Mouse (Mus musculus) heart, postnatal 36 days (tissue): ENCODE results near the gene Mpnd. TPM values are rescaled to one million over a fixed set of nuclear protein-coding genes. Genes with fewer than 3 reads are reported as not detected.

Source experiments
- DNase-seq, 2 experiments: peaks; one replicate each; pipeline ENCODE4 v3.0.0; 2021 to 2022
- intact Hi-C: fragments of 180-260 bp; cut with DNase I; formaldehyde crosslinking; loops from one replicate; pipeline ENCODE4 v1.15.1; 2025
- total RNA-seq, 2 experiments: library from RNA; stranded (reverse); gene quantifications; 2 replicates each; pipeline ENCODE4 v1.2.3; 2021

Mpnd gene
- total RNA-seq, 2 experiments from 2014 or later = 58.6 to 64.1 TPM

- DNase-seq = peak; percentile 74 to 83
Observed at GRCm38 (mm10) chr17:55976255-55976862, 29.2 kb upstream of the Mpnd start.

GRCm38 (mm10) chr17:55977301-55977700 is 28.2 kb upstream of the Mpnd start:
- DNase-seq = no peak
- intact Hi-C loops = no loop called here

More at GRCm38 (mm10) chr17:55976255-55976862, 29.2 kb upstream of the Mpnd start:
- intact Hi-C loops = loop anchor here (1.0 kb wide), 1 partner anchor 34 kb away; no protein-coding TSS in a partner anchor

DNA sequence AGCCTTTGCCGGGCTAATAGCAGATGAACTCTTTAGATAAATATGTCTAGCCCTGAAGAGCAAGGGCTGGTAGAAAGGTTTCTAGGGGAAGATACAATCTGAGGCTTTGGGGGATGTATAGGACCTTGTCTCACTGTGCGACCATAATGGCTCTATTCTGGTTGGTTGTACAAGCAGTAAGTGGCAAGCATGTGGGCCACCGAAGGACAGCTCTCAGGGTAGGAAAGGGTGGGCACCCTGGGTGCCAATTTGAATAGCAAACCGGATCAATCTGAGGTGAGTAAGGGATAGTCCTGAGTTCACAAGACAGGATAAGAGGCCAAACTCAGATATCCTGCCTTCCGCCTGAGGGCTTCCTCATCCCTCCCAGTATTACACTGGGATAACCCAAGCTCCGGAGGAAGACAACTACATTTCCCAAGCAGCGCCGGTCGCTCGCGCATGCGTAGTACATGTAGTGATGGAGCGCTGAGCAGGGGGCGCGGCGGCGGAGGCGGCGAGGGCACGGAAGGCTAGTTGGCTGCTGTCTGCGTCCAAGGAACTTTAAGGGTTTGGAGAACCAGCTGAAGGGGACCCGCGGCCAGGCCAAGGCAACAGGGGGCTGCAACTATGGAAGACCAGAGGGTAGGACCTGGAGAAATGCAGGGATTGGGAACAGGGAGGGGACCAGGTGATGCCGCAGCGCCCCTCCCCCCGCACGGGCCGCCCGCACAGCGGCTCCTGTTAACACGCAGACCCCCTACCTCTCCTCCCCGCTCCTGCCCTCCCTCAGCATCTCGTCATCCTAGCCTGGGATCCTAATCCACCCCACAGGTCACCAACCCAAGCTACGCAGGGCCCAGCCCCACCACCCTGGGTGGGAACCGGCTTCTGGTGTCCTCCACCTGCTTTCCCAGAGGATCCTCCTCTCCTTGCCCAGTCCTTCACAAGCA is 19.2 kb upstream of the Mpnd start, which contains the start of gene Fsd1:
TSS of gene Fsd1 (plus strand) at position 480 of the 932 bp plus-strand sequence.
- intact Hi-C loops = no loop called here
- peak; percentile 23 to 44 for DNase-seq

GRCm38 (mm10) chr17:55990278-55990898 is 15.1 kb upstream of the Mpnd start:
- no peak for DNase-seq
- intact Hi-C loops = no loop called here

DNA sequence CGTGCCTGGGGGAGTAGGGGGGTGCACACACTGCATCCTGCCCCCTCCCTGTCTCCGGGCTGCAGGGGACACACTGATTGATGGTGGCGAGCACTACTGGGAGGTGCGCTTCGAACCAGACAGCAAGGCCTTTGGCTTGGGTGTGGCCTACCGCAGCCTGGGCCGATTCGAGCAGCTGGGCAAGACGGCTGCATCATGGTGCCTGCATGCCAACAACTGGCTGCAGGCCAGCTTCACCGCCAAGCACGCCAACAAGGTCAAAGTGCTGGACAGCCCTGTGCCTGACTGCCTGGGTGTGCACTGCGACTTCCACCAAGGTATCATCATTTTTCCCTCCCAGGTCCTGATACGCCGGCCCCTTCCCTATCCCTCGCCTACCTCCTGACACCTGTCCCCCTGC is 9.5 kb upstream of the Mpnd start:
- peak in 1 of 2 experiments; percentile 29 for DNase-seq
- intact Hi-C loops = no loop called here

DNA sequence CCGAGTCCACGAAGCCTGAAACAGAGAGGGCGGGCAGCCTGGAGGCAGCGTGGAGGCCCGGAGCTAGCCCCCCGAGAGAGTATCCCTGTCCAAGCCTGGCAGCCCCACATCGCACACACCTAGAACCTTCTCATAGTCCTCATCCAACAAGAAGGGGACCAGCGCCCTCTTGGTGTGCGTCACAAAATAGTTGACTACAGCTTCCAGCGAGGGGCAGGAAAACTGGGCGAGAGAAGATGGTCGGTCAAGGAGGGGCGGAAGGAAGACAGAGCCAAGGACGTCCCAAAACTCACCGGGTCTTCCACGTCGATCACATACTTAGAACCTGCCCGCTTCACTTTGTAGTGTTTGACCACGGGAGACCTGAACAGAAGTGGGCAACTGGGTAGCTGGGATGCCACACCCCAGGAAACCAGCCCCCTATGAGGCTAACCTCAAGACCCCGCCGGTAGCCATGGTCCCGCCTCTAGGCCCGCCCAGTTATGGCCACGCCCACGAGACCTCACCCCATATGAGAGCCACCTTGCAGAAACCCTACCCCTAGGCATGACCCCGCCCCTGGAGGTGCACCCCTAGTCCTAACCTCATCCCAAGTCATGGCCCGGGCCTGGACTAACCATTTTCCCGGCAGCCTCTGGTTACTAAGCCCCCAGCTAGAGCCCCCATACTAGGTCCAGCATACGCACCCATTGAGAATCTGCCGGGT is 5.6 kb upstream of the Mpnd start:
- DNase-seq = no peak
- intact Hi-C loops = no loop called here

DNA sequence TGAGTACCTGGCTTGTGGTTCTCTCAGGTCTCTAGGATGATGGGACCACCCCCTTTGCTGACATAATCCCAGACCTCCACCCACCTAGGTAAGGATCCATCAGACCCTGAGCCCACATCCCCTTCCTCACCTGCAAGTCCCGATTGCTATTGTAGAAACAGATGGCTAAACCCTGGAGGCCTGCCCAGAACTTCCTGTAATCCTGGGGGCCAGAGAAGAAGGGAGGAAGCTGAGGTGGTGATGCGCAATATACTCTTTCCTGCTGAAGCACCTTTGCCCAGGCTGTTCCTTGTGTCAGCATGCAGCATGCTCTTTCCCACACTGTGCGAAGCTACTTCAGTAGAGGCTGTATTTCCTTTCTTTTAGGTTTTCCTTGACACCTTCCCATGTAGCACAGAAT is 2.5 kb upstream of the Mpnd start:
- intact Hi-C loops = no loop called here

DNA sequence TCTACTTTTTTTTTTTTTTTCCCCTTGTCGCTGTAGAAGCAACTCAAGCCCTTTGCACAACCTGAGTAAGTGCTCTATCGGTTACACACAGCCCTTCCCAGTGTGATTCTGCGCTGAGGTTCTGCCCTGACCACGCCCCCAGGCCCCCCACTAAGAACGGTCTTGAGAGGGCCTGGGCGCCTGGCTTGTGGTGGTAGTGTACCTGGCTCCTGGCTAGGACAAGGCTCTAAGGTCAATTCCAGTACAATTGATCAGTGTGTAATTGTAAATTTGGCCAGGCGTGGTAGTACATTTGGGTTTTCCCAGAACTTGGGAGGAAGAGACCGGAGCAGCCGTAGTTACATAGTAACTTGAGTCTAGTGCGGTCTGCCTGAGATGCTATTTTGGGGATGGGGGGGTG is 1.4 kb downstream of the Mpnd start:
- no peak for DNase-seq
- intact Hi-C loops = loop anchor here (5.0 kb wide), 1 partner anchor 50 kb away; the partner anchor contains the start of gene Yju2

More for the DNA sequence above, 2.5 kb upstream of the Mpnd start:
- no peak for DNase-seq

DNA sequence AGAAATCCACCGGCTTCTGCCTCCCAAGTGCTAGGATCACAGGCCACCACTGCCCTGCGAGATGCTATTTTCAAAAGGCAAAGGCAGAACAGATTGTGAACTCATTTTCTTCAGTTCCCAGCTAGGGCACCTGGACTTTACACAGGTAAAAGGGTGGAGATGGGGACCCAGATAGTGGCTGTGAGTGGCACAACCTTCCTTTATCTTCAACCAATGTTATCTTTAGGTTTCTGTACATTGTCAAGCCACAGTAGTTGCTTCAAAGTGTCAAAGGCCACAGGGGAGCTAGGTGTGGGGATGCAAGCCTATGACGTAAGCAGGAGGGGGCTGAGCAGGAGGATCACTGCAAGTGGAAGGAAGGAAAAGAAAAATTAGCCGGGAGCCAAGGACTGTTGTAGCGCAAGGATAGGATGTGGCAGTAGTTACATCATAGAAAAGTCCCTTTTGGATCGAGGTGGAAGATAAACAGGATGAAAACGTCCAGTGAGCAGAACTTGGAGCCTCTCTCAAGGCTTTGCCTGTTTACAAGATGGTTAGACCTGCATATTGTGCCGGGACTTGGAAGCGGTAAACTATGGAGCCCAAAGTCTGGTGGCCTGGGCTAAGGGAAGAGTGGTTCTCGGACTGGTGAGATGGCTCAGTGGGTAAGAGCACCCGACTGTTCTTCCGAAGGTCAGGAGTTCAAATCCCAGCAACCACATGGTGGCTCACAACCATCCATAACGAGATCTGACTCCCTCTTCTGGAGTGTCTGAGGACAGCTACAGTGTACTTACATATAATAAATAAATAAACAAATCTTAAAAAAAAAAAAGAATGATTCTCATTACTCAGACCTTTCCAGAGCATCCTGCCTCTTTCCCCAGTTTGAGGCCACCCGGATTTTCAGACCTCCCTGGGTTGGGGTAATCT is 2.2 kb downstream of the Mpnd start:
- intact Hi-C loops = loop anchor here (5.0 kb wide), 1 partner anchor 50 kb away; the partner anchor contains the start of gene Yju2
- DNase-seq = no peak

GRCm38 (mm10) chr17:56008356-56009087 is 3.0 kb downstream of the Mpnd start:
- DNase-seq = peak; percentile 87 to 88
- intact Hi-C loops = loop anchor here (5.0 kb wide), 1 partner anchor 51 kb away; the partner anchor contains the start of gene Yju2

GRCm38 (mm10) chr17:56009088-56009961 is 3.8 kb downstream of the Mpnd start:
- intact Hi-C loops = loop anchor here (5.0 kb wide), 1 partner anchor 52 kb away; the partner anchor contains the start of gene Yju2
- DNase-seq = peak; percentile 86 to 92

DNA sequence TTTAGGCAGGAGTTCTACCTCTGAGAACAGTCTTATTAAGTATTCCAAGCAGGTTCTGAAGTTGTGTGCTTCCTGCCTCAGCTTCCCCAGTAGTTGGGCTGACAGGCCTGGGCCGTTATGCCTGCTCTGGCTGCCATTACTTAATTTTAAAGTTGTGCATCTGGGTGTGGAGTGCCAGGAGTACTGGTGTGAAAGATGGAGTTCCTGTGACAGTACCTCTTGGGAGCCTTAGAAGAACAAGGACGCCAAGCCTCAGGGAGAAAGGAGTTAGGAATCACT is 4.4 kb downstream of the Mpnd start:
- DNase-seq = no peak
- intact Hi-C loops = loop anchor here (1.0 to 5.0 kb wide), 2 partner anchors 34 to 53 kb away; partner anchors contain the start of gene Yju2

DNA sequence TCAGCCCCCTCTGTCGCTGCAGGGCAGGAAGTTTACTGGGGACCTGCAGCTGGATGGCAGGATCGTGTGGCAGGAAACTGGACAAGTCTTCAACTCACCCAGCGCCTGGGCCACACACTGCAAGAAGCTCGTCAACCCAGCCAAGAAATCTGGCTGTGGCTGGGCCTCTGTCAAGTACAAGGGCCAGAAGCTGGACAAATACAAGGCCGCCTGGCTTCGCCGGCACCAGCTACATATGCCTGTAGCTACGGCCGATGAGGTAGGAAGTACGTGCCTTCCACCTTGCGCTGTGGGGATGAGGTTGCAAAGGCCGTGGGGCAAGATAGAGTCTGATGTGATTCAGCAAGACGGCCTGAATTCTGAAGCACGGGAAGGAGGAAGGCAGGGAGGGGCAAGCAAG is 4.7 kb downstream of the Mpnd start:
- no peak for DNase-seq
- intact Hi-C loops = loop anchor here (1.0 kb wide), 1 partner anchor 34 kb away; no protein-coding TSS in a partner anchor

GRCm38 (mm10) chr17:56010681-56011080 is 5.2 kb downstream of the Mpnd start:
- DNase-seq = peak; percentile 82 to 88
- intact Hi-C loops = loop anchor here (1.0 kb wide), 1 partner anchor 34 kb away; no protein-coding TSS in a partner anchor

- DNase-seq = no peak
- intact Hi-C loops = no loop called here
Observed at GRCm38 (mm10) chr17:56011441-56011840, 5.9 kb downstream of the Mpnd start.

DNA sequence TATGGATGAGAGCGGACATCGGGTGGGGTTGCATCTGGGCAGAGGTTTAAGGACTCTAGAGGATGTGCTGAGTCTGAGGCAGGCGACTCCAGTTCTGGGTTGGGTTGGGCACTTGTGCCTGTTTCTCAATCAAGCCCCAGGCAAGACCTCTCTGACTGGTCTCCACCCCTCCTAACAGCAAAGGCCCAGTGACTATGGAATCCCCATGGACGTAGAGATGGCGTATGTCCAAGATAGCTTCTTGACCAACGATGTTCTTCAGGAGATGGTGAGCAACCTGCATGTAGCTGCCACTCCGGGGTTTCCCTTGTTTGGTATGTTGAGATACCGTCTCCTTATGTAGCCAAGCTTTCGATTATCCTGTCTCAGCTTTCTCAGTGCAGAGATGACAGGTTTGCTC is 9.8 kb downstream of the Mpnd start:
- intact Hi-C loops = no loop called here
- no peak for DNase-seq

- no peak for DNase-seq
- intact Hi-C loops = no loop called here
Observed at GRCm38 (mm10) chr17:56016382-56016781, 10.9 kb downstream of the Mpnd start.
